Mouse (Mus musculus) stomach, embryonic 16.5 days (tissue): Measurements from ENCODE around the gene Pdcd5. TPM values are rescaled to one million over a fixed set of nuclear protein-coding genes. Genes with fewer than 3 reads are reported as not detected.

Source experiments
- polyA plus RNA-seq: library from polyadenylated mRNA; unstranded; fragments of >200 nt; fragmentation: Nextera tagmentation; extraction: Ambion mirVana; gene quantifications from 2 replicates; pipeline ENCODE4 v1.2.1, GENCODE M21; 2015

Pdcd5 gene
- polyA plus RNA-seq, 1 experiment from 2014 or later, result 216 TPM

Other genes with a start within 250 kb of the Pdcd5 start
- gene Slc7a9, start 198.7 kb downstream of the Pdcd5 start, polyA plus RNA-seq, result 9.5 and 14.8 TPM in 2 replicates
- 0.35 and 0.37 TPM in 2 replicates for gene Tdrd12, start 109.8 kb downstream of the Pdcd5 start, polyA plus RNA-seq
- gene Nudt19, start 91.2 kb downstream of the Pdcd5 start, polyA plus RNA-seq, result 66.4 and 66.8 TPM in 2 replicates
- gene Rgs9bp, start 61.9 kb downstream of the Pdcd5 start, polyA plus RNA-seq, result 0.08 and 0.24 TPM in 2 replicates
- 38.0 and 41.3 TPM in 2 replicates for gene Ankrd27, start 61.3 kb downstream of the Pdcd5 start, polyA plus RNA-seq
- gene Dpy19l3, start 106.9 kb upstream of the Pdcd5 start, polyA plus RNA-seq, result 18.0 and 21.1 TPM in 2 replicates
- 12.5 and 13.3 TPM in 2 replicates for gene Zfp507, start 155.5 kb upstream of the Pdcd5 start, polyA plus RNA-seq